Mouse (Mus musculus): Measurements from ENCODE around the gene Bcl7b.

GRCm38 (mm10) chr5:135172986-135173385, 4.9 kb downstream of the Bcl7b start:
- TF ChIP-seq POLR2A (IDR thresholded peaks at IDR 0.05; ENCODE audit: borderline replicate concordance, insufficient read depth, low read length): no peak
- TF ChIP-seq CTCF (IDR thresholded peaks at IDR 0.05; ENCODE audit: borderline replicate concordance, insufficient read depth, low read depth, low read length): no peak

Data from cerebellum, adult 2 months (tissue).